Mouse (Mus musculus) frontal cortex, adult (tissue): ENCODE data around the gene Rgs3.
A peak's percentile ranks its signal among the peaks of the same experiment; 100 is the strongest.
"Not testable (repeated sequence)": the region's sequence is repeated elsewhere in the genome, so short reads cannot be mapped to it uniquely, and the experiment has no call there.

Experiments used
- ATAC-seq: cut with Nextera tagmentation; 2 replicates; pipeline ENCODE4 v1.9.2; 2017; ENCODE audit warnings: mild to moderate bottlenecking, moderate library complexity, mixed read lengths; ENCODE audit not compliant: low TSS enrichment

Rgs3 gene

GRCm38 (mm10) chr4:62551966-62552365 is 7.7 kb upstream of the Rgs3 start:
- no peak for ATAC-seq

- peak; percentile 86 for ATAC-seq
Measured at GRCm38 (mm10) chr4:62557436-62557835, 2.2 kb upstream of the Rgs3 start.

- peak; percentile 88 for ATAC-seq
Measured at GRCm38 (mm10) chr4:62560963-62561629, 1.4 kb downstream of the Rgs3 start.

- no peak; the same call in 1 of the 2 replicates for ATAC-seq
Measured at GRCm38 (mm10) chr4:62561630-62562001, 2.0 kb downstream of the Rgs3 start.

- ATAC-seq = no peak
Measured at GRCm38 (mm10) chr4:62562006-62562405, 2.4 kb downstream of the Rgs3 start.

GRCm38 (mm10) chr4:62566530-62566929 is 6.9 kb downstream of the Rgs3 start:
- no peak for ATAC-seq

- ATAC-seq = no peak
Measured at GRCm38 (mm10) chr4:62567696-62568095, 8.0 kb downstream of the Rgs3 start.

- ATAC-seq = no peak
Measured at GRCm38 (mm10) chr4:62568359-62568758, 8.7 kb downstream of the Rgs3 start.

- ATAC-seq = no peak
Measured at GRCm38 (mm10) chr4:62569603-62570002, 10.0 kb downstream of the Rgs3 start.

- ATAC-seq = peak; percentile 44; the same call in 1 of the 2 replicates
Measured at GRCm38 (mm10) chr4:62570029-62570428, 10.4 kb downstream of the Rgs3 start.

- ATAC-seq = peak; percentile 86
Measured at GRCm38 (mm10) chr4:62582365-62583264, 23.0 kb downstream of the Rgs3 start.

- peak; percentile 87 for ATAC-seq
Measured at GRCm38 (mm10) chr4:62583265-62584092, 23.8 kb downstream of the Rgs3 start.

- no peak for ATAC-seq
Measured at GRCm38 (mm10) chr4:62587067-62587466, 27.4 kb downstream of the Rgs3 start.

- no peak for ATAC-seq
Measured at GRCm38 (mm10) chr4:62590878-62591277, 31.2 kb downstream of the Rgs3 start.

- no peak for ATAC-seq
Measured at GRCm38 (mm10) chr4:62591326-62591725, 31.7 kb downstream of the Rgs3 start.

GRCm38 (mm10) chr4:62593546-62594240 is 34.0 kb downstream of the Rgs3 start:
- not testable (repeated sequence) for ATAC-seq

- no peak for ATAC-seq
Measured at GRCm38 (mm10) chr4:62594442-62594841, 34.8 kb downstream of the Rgs3 start.

GRCm38 (mm10) chr4:62596051-62596450 is 36.4 kb downstream of the Rgs3 start:
- no peak for ATAC-seq

GRCm38 (mm10) chr4:62600549-62600948 is 40.9 kb downstream of the Rgs3 start:
- ATAC-seq = no peak

- ATAC-seq = no peak
Measured at GRCm38 (mm10) chr4:62603607-62604006, 44.0 kb downstream of the Rgs3 start.

GRCm38 (mm10) chr4:62604094-62604493 is 44.4 kb downstream of the Rgs3 start:
- ATAC-seq = no peak
